Mouse (Mus musculus): ENCODE measurements around the gene Tst. TPM values are rescaled to one million over a fixed set of nuclear protein-coding genes. Genes with fewer than 3 reads are reported as not detected.

The Tst gene
- total RNA-seq, 1 experiment from 2014 or later = 212 TPM

GRCm38 (mm10) chr15:78429871-78430622, 24.3 kb upstream of the Tst start:
- no peak for DNase-seq

- DNase-seq = no peak
Measured at GRCm38 (mm10) chr15:78429139-78429459, 23.4 kb upstream of the Tst start.

DNA sequence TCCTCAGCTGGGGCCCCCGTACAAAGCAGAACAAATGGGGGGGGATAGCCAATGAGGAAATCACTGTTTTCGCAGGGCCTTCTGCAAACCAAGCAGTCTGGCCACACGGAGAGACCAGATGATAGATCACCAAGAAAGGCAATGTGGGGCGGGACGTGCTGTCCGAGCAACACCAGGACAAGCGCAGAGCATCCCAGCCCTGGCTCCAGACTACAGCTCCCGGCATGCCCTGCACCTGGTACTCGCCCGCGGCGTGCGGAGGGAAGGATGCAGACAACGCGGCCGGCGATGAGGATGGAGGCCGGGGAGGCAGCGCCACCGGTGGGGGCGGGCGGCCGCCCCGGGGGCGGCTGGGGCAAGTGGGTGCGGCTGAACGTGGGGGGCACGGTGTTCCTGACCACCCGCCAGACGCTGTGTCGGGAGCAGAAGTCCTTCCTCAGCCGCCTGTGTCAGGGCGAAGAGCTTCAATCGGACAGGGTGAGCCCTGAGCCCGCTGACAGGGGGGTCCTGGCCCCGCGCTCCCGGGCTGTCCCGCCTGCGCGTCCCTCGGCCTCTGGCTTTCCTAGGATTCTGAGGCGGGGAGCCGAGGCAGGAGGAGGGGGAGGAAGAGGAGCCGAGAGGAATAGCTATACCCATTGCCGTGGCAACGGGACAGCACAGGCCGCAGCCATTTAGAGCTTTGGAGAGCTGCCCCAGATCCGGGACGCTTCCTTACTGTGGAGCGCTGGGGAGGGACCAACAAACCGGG, 22.9 kb upstream of the Tst start, which contains the start of gene Kctd17:
Gene Kctd17 (plus strand): TSS at position 174 of the 748 bp plus-strand sequence.
- peak; percentile 88 for DNase-seq

DNA sequence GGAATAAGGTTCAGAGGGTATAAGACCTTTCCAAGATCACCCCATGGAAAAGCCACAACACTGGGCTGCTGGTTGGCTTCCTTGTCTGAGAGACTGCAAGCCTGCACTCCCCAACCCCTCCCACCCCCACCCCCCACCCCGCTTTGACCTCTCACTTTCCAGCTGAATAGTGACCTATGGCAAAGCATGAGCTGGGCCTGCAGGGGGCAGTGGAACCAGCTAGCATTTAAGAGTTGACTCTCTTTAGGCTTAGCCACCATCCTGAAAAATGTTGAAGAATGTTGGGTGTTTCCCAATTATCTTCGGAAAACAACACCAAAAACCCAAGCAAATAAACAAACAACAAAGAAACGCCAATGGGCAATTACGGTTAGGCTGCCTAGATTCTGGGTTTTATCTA, 19.5 kb upstream of the Tst start:
- DNase-seq = no peak

GRCm38 (mm10) chr15:78424507-78424906, 18.8 kb upstream of the Tst start:
- DNase-seq = no peak

GRCm38 (mm10) chr15:78422046-78422956, 16.6 kb upstream of the Tst start:
- peak; percentile 93 for DNase-seq

GRCm38 (mm10) chr15:78420395-78420794, 14.7 kb upstream of the Tst start:
- no peak for DNase-seq

- no peak for DNase-seq
Measured at GRCm38 (mm10) chr15:78416937-78417336, 11.2 kb upstream of the Tst start.

GRCm38 (mm10) chr15:78414157-78414556, 8.4 kb upstream of the Tst start:
- DNase-seq = no peak

DNA sequence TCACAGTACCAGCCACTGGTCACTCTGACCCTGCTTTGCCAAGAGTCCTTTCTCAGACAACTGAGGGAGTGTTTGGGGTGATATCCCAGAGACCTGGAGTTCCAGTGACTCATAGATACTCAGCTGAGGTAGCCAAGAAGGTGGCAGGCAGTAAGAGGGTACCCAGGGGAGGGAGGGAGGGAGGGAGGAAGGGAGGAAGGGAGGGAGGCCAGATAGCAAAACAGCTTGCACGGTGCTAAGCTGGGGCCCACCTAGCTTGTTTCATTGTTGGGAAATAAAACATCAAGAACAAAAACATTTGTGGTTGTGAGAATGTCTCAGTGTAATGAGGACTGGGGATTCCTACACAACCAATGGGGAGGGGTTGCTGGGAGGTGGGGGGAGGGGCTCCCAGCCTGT, 8.0 kb upstream of the Tst start:
- no peak for DNase-seq

DNA sequence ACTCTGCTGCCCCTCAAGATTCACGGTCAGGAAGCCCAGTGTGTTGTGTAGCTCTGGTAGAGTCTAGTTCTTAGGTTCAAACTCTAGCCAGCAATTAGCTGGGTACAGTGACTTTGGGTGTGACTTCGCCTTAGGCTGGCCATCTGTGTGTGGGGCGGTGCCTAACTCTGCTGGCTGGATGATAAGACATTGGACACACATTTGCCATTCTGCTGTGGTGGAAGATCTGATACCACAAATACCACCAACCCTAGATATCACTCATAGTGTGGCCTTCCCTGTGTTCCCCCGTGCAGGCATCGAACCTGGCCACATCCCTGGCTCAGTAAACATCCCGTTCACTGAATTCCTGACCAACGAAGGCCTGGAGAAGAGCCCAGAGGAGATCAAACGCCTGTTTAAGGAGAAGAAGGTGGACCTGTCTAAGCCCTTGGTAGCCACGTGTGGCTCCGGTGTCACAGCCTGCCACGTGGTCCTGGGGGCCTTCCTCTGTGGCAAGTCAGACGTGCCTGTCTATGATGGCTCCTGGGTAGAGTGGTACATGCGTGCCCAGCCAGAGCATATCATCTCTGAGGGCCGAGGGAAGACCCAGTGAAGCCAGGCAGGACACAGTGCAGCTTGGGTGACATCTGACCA, 7.5 kb upstream of the Tst start:
- DNase-seq = no peak

DNA sequence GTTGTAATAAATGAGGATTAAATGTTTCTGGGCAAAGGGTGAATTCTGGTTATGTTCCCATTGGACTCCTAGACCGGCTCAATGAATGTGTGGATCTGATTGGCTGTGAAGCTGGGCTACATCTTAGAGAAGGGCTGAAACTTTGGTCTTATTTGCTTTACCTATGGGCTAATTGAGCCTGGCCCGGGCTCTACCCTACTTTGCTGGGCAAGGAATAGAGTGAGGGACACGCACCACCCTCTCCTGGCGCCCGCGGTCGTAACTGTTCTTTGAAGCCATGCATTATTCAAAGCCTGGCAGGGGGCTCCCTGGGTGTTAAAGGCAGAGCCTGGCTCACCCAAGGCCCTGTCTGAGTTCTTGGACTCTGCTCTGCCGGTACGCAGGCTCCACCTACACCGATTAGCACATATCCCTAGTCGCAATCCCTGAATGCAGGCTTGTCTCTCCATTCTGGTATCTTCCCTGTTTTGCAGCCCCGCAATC, 3.9 kb upstream of the Tst start:
- no peak for DNase-seq

DNA sequence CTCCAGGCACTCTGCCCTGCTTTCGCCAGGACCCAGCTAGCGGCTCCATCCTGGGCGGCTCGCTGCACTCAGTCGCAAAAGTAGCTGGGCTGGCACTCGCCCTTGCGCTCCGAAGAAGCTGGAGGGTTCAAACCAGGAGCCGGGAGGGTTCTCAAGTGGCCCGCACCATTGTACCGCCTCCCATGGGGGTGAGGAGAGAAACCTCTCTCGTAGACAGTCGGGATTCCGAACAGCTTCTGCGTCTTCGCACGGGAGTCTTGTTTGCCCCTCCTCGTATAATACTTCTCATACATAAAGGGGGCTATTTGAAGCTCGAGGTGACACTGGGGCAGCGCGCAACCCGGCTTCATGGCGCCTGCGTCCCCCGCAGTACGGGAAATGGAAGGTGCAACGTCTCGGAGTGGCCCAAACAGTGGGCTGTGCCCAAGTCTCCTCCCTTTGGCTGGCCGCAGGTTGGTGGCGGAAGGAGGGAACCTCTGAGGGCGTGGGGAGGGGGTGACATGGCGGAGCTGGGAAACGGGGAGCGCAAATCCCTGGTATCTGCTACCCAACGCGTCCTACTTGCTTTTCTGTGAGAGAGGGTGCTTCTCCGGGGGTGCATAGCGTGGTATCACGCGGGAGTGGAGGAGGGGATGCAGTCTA, 707 bp upstream of the Tst start, which contains the start of gene Mpst:
Gene Mpst (plus strand): TSS at position 124 of the 642 bp plus-strand sequence.
- peak; percentile 95 for DNase-seq

DNA sequence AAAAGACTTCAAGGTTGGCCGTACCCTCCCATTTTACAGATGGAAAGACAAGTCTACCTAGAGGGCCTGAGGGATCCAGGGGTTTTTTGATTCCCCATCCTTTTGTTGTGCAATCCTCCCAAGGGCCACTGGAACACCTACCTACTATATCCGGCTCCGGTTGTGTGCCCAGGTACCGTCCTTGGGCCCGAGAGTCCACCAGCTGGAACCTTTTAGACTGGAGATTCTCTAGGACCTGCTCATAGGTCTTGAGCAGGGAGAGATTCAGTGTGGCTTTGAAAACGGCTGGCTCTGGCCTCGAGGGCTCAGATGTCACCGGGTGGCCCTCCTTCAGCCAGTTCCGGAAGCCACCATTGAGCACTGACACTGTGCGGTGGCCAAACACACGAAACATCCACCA, 609 bp downstream of the Tst start:
- DNase-seq = no peak

GRCm38 (mm10) chr15:78403896-78404295, 1.8 kb downstream of the Tst start:
- DNase-seq = peak; percentile 93

- DNase-seq = peak; percentile 86
Measured at GRCm38 (mm10) chr15:78403301-78403741, 2.4 kb downstream of the Tst start.

- DNase-seq = peak; percentile 87
Measured at GRCm38 (mm10) chr15:78402423-78402822, 3.3 kb downstream of the Tst start.

DNA sequence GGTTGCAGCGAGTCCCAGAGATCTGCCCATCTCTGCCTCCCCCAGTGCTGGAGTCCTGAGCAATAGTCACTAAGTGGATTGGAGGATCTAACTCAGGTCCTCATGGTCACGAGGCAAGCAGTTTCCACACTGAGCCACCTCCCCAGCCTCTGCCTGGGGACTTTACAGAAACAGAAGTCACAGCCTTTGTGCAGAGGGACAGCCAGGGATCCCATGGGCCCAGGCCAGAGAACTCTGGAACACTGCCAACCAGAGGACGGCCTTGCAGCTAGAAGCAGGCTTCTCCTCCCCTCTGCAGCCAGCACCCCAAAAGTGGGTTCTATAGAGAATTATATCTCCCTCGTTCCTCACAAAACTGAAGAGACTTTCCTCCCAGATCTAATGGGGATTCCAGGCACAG, 3.8 kb downstream of the Tst start:
- DNase-seq = peak; percentile 93

DNA sequence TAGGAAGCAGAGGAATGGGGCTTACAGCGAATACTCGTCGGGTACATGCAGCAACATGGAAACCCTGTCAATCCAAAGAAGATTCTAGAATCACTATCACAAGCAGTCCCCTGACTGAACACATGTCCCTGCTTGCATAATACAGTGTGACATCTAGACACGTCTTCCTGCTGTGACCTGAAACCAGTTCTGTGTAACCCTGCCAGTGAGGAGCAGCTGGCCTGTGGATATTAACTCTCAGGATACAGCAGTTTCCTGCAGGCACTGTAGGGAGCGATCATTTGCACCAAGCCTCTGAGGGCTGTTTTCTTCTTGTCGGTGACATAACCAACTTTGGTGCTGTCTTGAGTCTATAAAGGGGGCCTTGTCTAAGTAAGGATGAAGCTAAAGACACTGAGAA, 4.4 kb downstream of the Tst start:
- DNase-seq = peak; percentile 39

- DNase-seq = no peak
Measured at GRCm38 (mm10) chr15:78395478-78395962, 10.2 kb downstream of the Tst start, which contains the start of gene Tex33. Gene Tex33 (minus strand): TSS chr15:78395912.

DNA sequence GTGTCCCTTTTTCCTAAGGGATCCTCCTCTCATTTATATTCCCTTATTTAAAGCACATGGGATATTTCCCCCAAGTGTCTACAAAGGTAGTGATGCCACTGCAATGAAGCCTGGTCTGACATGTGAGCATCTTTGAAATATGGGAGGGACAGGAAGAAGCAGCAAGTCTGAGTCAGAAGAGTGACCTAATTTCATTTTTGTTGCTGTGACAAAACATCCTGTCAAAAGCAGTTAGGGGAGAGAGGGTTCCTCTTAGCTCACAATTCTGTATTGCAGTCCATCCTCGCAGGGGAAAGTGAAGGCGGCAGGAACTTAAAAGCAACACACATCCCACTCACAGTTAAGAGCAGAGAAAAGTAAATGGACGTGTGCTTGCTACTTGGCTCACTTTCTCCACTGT, 14.9 kb downstream of the Tst start:
- DNase-seq = no peak

Measured in adrenal gland, postnatal 14 days (tissue).